Mouse (Mus musculus): Measurements from ENCODE around the gene Atp23. TPM values are rescaled to one million over a fixed set of nuclear protein-coding genes. Genes with fewer than 3 reads are reported as not detected.

Gene Atp23
- 10 to 100 TPM; 16.9 to 19.5 TPM for polyA plus RNA-seq (2017; shearing (Covaris generic))

DNA sequence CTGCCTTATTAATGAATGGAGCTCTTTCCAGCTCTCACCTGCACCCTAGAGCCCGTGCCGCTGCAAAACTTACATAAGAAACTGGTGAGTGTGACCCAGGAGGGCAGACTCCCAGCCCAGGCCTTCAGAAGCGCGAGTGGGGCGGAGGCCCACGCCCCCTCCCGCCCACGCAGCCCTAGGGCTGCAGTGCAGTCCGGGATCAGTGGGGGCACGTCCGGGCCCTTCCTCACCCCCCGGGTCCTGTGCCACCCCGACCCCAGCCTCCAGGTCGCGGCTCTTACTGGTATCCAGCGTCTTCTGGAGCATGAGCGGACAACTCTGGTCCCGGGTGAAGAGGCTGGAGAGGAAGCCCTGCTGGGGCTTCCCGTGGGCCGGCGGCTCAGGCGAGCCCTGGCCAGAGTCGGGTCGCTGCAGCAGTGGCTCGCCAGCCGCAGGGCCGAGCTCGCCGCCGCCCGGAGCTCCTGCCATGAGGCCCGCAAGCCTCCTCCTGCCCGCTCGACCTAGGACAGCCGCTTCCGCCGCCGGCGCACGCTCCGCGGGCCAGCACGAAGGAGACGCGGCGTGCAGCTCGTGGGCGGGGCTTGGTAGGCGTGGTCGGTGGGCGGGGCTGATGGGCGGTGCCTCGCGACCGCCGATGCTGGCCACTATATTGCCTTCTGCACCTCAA is at the start of gene Atp23:
Gene Atp23 (minus strand): TSS at position 535 of the 667 bp plus-strand sequence.

Other genes starting within 250 kb of the Atp23 start
- 10 to 100 TPM; 28.5 to 35.2 TPM for gene Ctdsp2, start 77.4 kb upstream of the Atp23 start, polyA plus RNA-seq (2017; shearing (Covaris generic))
- under 1 TPM; 0.21 to 0.35 TPM for gene Avil, start 99.4 kb upstream of the Atp23 start, polyA plus RNA-seq (2017; shearing (Covaris generic))
- gene Tsfm, start 129.5 kb upstream of the Atp23 start, polyA plus RNA-seq (2017; shearing (Covaris generic)) = 10 to 100 TPM; 48.9 to 53.1 TPM
- gene Mettl1, start 140.1 kb upstream of the Atp23 start, polyA plus RNA-seq (2017; shearing (Covaris generic)) = 10 to 100 TPM; 13.3 to 24.3 TPM
- under 1 TPM in 1 of 2 experiments, not detected in 1; 0.17 TPM for gene Eef1akmt3, start 140.2 kb upstream of the Atp23 start, polyA plus RNA-seq (2017; shearing (Covaris generic))
- not detected for gene Cyp27b1, start 146.9 kb upstream of the Atp23 start, polyA plus RNA-seq (2017; shearing (Covaris generic))
- gene March9, start 158.8 kb upstream of the Atp23 start, polyA plus RNA-seq (2017; shearing (Covaris generic)) = 1 to 10 TPM; 1.2 to 2.0 TPM
- 100 to 1,000 TPM; 274 to 361 TPM for gene Cdk4, start 162.2 kb upstream of the Atp23 start, polyA plus RNA-seq (2017; shearing (Covaris generic))
- gene Tspan31, start 168.9 kb upstream of the Atp23 start, polyA plus RNA-seq (2017; shearing (Covaris generic)) = 10 to 100 TPM; 75.9 to 85.8 TPM
- gene Agap2, start 173.9 kb upstream of the Atp23 start, polyA plus RNA-seq (2017; shearing (Covaris generic)) = 10 to 100 TPM; 26.8 to 27.8 TPM
- gene Os9, start 219.8 kb upstream of the Atp23 start, polyA plus RNA-seq (2017; shearing (Covaris generic)) = 100 to 1,000 TPM in 1 of 2 experiments, 10 to 100 TPM in 1; 79.4 to 157 TPM